Mouse (Mus musculus): ENCODE data around the gene Ptpru. TPM values are rescaled to one million over a fixed set of nuclear protein-coding genes. Genes with fewer than 3 reads are reported as not detected.
A peak's percentile ranks its signal among the peaks of the same experiment; 100 is the strongest.

The Ptpru gene
- polyA plus RNA-seq, 1 experiment from 2014 or later = 2.3 TPM

DNA sequence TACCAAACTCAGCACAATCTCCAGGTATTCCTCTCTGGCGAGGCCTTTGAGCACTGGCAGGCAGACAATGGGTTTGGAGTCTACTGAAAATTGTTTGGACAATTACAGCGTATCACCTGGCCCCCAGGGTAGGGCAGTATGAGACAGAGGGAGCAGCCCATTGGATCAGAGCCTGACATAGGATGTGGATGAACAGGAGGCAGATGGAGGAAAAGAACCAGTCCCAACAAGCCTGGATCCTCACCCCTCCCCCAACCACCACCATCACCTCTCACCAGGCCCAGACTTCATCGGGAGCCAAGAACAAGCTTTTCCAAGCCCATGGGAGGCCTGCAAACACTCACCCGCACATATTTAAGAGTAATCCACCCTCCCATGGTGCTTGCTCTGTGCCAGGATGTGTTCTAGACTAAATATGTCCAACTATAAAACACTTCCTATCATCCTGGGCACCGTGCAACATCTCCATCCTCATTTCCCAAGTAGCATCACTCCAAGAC lies 6.5 kb downstream of the Ptpru start:
- H3K9ac ChIP-seq (ENCODE audit: low read depth, low read length) = no peak overlapping the region
- no peak for ATAC-seq
- H3K9me3 ChIP-seq (ENCODE audit: control insufficient read depth) = no peaks in the 10 kb centered on the region
- TF ChIP-seq CTCF (IDR thresholded peaks at IDR 0.05; ENCODE audit: low read depth) = no peak
- no peak overlapping the region for H3K27ac ChIP-seq (ENCODE audit: low read depth, low read length)
- H3K4me2 ChIP-seq (replicated peaks; ENCODE audit: low read depth) = no peak overlapping the region
- no peaks in the 10 kb centered on the region for H3K4me1 ChIP-seq (replicated peaks; ENCODE audit: control insufficient read depth, insufficient read depth, low read length)
- H3K27me3 ChIP-seq (replicated peaks; ENCODE audit: control insufficient read depth, insufficient read depth, low read length) = peaks cover 13% of the 10 kb centered on the region
- WGBS = 57% methylated on average over 5 of the region's 5 CpGs
- no peak overlapping the region for H3K4me3 ChIP-seq (ENCODE audit: low read depth, low read length)
- no peaks in the 10 kb centered on the region for H3K36me3 ChIP-seq (ENCODE audit: control insufficient read depth, insufficient read depth)

DNA sequence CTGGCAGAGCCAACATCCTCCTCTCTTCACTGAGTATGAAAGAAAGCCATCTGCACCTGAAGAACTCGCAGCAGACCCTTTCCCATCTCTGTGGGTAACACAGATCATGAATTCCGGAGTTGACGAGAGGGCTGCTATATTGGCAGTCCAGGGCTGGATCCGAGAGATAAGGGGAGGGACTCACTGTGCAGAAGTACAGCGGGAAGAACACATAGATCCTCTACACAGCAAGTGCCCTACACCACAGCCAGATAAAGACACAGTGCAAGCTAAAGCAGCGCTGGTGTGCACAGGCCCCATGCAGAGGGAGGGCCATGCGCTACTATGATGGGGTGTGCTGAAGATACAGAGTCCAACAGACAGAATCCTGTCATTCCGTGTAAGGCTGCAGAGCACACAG lies 9.0 kb downstream of the Ptpru start:
- no peak overlapping the region for H3K27ac ChIP-seq (ENCODE audit: low read depth, low read length)
- H3K4me2 ChIP-seq (replicated peaks; ENCODE audit: low read depth) = no peak overlapping the region
- H3K36me3 ChIP-seq (ENCODE audit: control insufficient read depth, insufficient read depth) = no peaks in the 10 kb centered on the region
- no peaks in the 10 kb centered on the region for H3K9me3 ChIP-seq (ENCODE audit: control insufficient read depth)
- no peak overlapping the region for H3K4me3 ChIP-seq (ENCODE audit: low read depth, low read length)
- no peak overlapping the region for H3K9ac ChIP-seq (ENCODE audit: low read depth, low read length)
- H3K27me3 ChIP-seq (replicated peaks; ENCODE audit: control insufficient read depth, insufficient read depth, low read length) = no peaks in the 10 kb centered on the region; the same call in 1 of the 2 replicates
- ATAC-seq = no peak
- no peaks in the 10 kb centered on the region for H3K4me1 ChIP-seq (replicated peaks; ENCODE audit: control insufficient read depth, insufficient read depth, low read length)
- TF ChIP-seq CTCF (IDR thresholded peaks at IDR 0.05; ENCODE audit: low read depth) = no peak
- WGBS = 62% methylated on average over 8 of the region's 8 CpGs

DNA sequence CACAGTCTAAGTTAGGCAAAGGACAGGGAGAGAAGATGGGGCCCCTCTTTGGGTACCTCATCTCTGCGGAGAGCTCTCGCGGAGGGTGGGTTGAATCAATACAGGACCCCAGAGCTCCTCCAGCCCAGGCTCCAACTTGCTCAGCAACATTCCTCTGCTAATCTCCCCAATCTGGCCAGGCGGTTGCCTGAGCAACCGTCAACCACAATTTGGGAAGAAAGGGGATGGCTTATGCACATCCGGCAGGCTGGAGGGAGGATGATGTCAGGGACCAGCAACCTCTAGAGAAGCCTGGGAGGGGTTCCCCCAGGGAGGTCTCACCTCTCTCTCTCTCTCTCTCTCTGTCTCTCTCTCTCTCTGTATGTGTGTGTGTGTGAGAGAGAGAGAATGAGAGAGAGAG lies 11.2 kb downstream of the Ptpru start:
- Histone ChIP-seq H3K27me3 (replicated peaks; ENCODE audit: control insufficient read depth, insufficient read depth, low read length) (no peaks in the 10 kb centered on the region; the same call in 1 of the 2 replicates), H3K9me3 (ENCODE audit: control insufficient read depth) (no peaks in the 10 kb centered on the region), H3K4me1 (replicated peaks; ENCODE audit: control insufficient read depth, insufficient read depth, low read length) (no peaks in the 10 kb centered on the region), H3K27ac (ENCODE audit: low read depth, low read length) (no peak overlapping the region), H3K9ac (ENCODE audit: low read depth, low read length) (no peak overlapping the region), H3K4me2 (replicated peaks; ENCODE audit: low read depth) (no peak overlapping the region), H3K36me3 (ENCODE audit: control insufficient read depth, insufficient read depth) (no peaks in the 10 kb centered on the region), H3K4me3 (ENCODE audit: low read depth, low read length) (no peak overlapping the region)
- ATAC-seq = no peak
- TF ChIP-seq CTCF (IDR thresholded peaks at IDR 0.05; ENCODE audit: low read depth) = no peak
- 17% methylated on average over 6 of the region's 6 CpGs for WGBS

DNA sequence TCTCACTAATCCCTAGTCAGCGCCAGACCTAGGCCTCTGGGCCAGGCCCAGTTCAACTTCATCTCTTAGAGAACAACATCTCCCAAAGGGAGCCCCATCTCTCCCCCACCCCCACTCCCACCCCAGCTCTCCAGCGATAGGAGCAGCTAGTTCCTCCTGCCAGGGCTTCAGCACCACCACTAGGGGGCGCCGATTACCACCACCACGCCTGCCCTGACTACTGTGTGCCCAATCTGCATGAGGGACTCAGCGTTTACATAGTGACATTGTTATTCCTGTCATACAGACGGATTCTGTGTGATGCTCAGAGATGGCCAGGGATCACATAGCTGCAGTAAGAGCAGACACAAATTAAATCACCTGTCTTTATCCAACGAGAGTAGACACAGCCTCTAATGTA lies 12.3 kb downstream of the Ptpru start:
- Histone ChIP-seq H3K4me1 (replicated peaks; ENCODE audit: control insufficient read depth, insufficient read depth, low read length) (no peaks in the 10 kb centered on the region), H3K9me3 (ENCODE audit: control insufficient read depth) (no peaks in the 10 kb centered on the region), H3K4me2 (replicated peaks; ENCODE audit: low read depth) (no peak overlapping the region), H3K36me3 (ENCODE audit: control insufficient read depth, insufficient read depth) (no peaks in the 10 kb centered on the region), H3K27ac (ENCODE audit: low read depth, low read length) (no peak overlapping the region), H3K4me3 (ENCODE audit: low read depth, low read length) (no peak overlapping the region), H3K27me3 (replicated peaks; ENCODE audit: control insufficient read depth, insufficient read depth, low read length) (no peaks in the 10 kb centered on the region; the same call in 1 of the 2 replicates), H3K9ac (ENCODE audit: low read depth, low read length) (no peak overlapping the region)
- 36% methylated on average over 8 of the region's 8 CpGs for WGBS
- TF ChIP-seq CTCF (IDR thresholded peaks at IDR 0.05; ENCODE audit: low read depth) = peak; percentile 77
- ATAC-seq = no peak

DNA sequence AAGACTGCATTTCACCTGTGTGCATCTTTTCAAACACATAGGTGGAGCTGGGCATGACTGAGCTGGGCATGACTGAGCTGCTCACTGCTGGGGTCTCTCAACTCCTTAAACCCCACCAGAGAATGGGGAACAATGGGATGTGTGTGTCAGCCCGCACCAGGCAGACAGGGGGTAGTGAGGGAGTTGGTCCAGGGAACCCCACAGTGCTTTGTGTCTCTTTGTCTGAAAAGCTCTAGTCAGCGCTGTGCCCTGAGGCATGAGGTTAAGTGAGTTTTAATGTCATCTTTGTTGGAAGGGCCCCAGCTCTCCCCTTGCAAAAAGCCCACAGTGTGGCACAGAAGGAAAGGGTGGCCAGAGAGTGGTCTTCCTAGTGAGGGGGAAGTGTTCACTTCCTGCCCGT lies 13.1 kb downstream of the Ptpru start:
- TF ChIP-seq CTCF (IDR thresholded peaks at IDR 0.05; ENCODE audit: low read depth) = no peak
- Histone ChIP-seq H3K4me1 (replicated peaks; ENCODE audit: control insufficient read depth, insufficient read depth, low read length) (no peaks in the 10 kb centered on the region), H3K27ac (ENCODE audit: low read depth, low read length) (no peak overlapping the region)

DNA sequence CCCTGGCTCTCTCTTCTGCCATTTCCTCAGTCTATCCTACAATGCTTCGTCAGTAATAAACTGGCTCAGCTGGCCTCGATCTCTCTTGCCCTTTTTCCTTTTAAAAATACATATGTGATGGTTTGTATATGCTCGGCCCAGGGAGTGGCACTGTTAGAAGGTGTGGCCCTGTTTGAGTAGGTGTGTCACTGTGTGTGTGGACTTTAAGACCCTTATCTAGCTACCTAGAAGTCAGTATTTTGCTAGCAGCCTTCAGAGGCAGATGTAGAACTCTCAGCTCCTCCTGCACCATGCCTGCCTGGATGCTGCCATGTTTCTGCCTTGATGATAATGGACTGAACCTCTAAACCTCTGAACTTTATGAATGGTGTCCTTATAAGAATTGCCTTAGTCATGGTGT lies 15.5 kb downstream of the Ptpru start:
- H3K9ac ChIP-seq (ENCODE audit: low read depth, low read length) = no peak overlapping the region
- no peaks in the 10 kb centered on the region for H3K36me3 ChIP-seq (ENCODE audit: control insufficient read depth, insufficient read depth)
- no peaks in the 10 kb centered on the region; the same call in 1 of the 2 replicates for H3K27me3 ChIP-seq (replicated peaks; ENCODE audit: control insufficient read depth, insufficient read depth, low read length)
- no peak overlapping the region for H3K4me2 ChIP-seq (replicated peaks; ENCODE audit: low read depth)
- H3K9me3 ChIP-seq (ENCODE audit: control insufficient read depth) = no peaks in the 10 kb centered on the region
- peak; percentile 68 for ATAC-seq
- H3K4me3 ChIP-seq (ENCODE audit: low read depth, low read length) = no peak overlapping the region
- no peaks in the 10 kb centered on the region for H3K4me1 ChIP-seq (replicated peaks; ENCODE audit: control insufficient read depth, insufficient read depth, low read length)
- WGBS = 31% methylated on average over 3 of the region's 3 CpGs
- H3K27ac ChIP-seq (ENCODE audit: low read depth, low read length) = no peak overlapping the region
- TF ChIP-seq CTCF (IDR thresholded peaks at IDR 0.05; ENCODE audit: low read depth) = no peak

More for the DNA sequence above, 13.1 kb downstream of the Ptpru start:
- no peak overlapping the region for H3K4me2 ChIP-seq (replicated peaks; ENCODE audit: low read depth)
- no peaks in the 10 kb centered on the region for H3K36me3 ChIP-seq (ENCODE audit: control insufficient read depth, insufficient read depth)
- no peak overlapping the region for H3K9ac ChIP-seq (ENCODE audit: low read depth, low read length)
- no peaks in the 10 kb centered on the region; the same call in 1 of the 2 replicates for H3K27me3 ChIP-seq (replicated peaks; ENCODE audit: control insufficient read depth, insufficient read depth, low read length)
- ATAC-seq = no peak
- H3K9me3 ChIP-seq (ENCODE audit: control insufficient read depth) = no peaks in the 10 kb centered on the region
- no peak overlapping the region for H3K4me3 ChIP-seq (ENCODE audit: low read depth, low read length)
- WGBS = 86% methylated on average over 3 of the region's 3 CpGs
